Comparison of ENCODE assay signal across 8 mouse cellular contexts in genomic region chr3:53656878-53657561, GRCm38 (mm10). TPM values are rescaled to one million over a fixed set of nuclear protein-coding genes. Genes with fewer than 3 reads are reported as not detected.
DNase-seq lines count a peak whose midpoint lies in the region; ATAC-seq lines count a peak whose summit lies in the region.

TSS of gene Frem2 (minus strand) at chr3:53657355.

- WGBS in embryonic facial prominence, embryonic 14.5 days = 1% methylated on average over 26 of the region's 34 CpGs
- WGBS in heart, embryonic 12.5 days = under 1% methylated on average over 34 of the region's 34 CpGs
- under 1% methylated on average over 34 of the region's 34 CpGs for WGBS in kidney, embryonic 15.5 days
- under 1% methylated on average over 34 of the region's 34 CpGs for WGBS in liver, embryonic 12.5 days (ENCODE audit: insufficient replicate concordance)
- 0% methylated on average over 34 of the region's 34 CpGs for WGBS in neural tube, embryonic 13.5 days

- H3K4me1 ChIP-seq in embryonic facial prominence, embryonic 14.5 days (ENCODE audit: control insufficient read depth, insufficient read depth, low read length) = no peaks in the 10 kb centered on the region
- peaks cover 12% of the 10 kb centered on the region for H3K4me1 ChIP-seq in heart, embryonic 12.5 days (replicated peaks)
- peaks cover 24% of the 10 kb centered on the region for H3K4me1 ChIP-seq in kidney, embryonic 15.5 days
- no peaks in the 10 kb centered on the region for H3K4me1 ChIP-seq in liver, embryonic 12.5 days
- H3K4me1 ChIP-seq in neural tube, embryonic 13.5 days (replicated peaks) = peaks cover 27% of the 10 kb centered on the region

- H3K4me3 ChIP-seq in embryonic facial prominence, embryonic 14.5 days (ENCODE audit: low read depth, low read length) = peak within 1 kb of the TSS; percentile 56
- peak within 1 kb of the TSS; percentile 62 for H3K4me3 ChIP-seq in heart, embryonic 12.5 days
- H3K4me3 ChIP-seq in kidney, embryonic 15.5 days (replicated peaks) = peak within 1 kb of the TSS; percentile 59
- H3K4me3 ChIP-seq in liver, embryonic 12.5 days = peak within 1 kb of the TSS; percentile 45
- peak within 1 kb of the TSS; percentile 47 for H3K4me3 ChIP-seq in neural tube, embryonic 13.5 days

- H3K27ac ChIP-seq in embryonic facial prominence, embryonic 14.5 days (replicated peaks; ENCODE audit: low read depth, low read length) = no peak within 1 kb of the TSS
- peak within 1 kb of the TSS; percentile 52 for H3K27ac ChIP-seq in heart, embryonic 12.5 days (ENCODE audit: poor library complexity, severe bottlenecking)
- peak within 1 kb of the TSS; percentile 90 for H3K27ac ChIP-seq in kidney, embryonic 15.5 days
- H3K27ac ChIP-seq in liver, embryonic 12.5 days = no peak within 1 kb of the TSS
- H3K27ac ChIP-seq in neural tube, embryonic 13.5 days (replicated peaks) = no peak within 1 kb of the TSS

- H3K4me2 ChIP-seq in embryonic facial prominence, embryonic 14.5 days (ENCODE audit: low read depth, low read length) = peak within 1 kb of the TSS; percentile 99
- peak within 1 kb of the TSS; percentile 93 for H3K4me2 ChIP-seq in heart, embryonic 12.5 days
- peak within 1 kb of the TSS; percentile 93 for H3K4me2 ChIP-seq in kidney, embryonic 15.5 days
- peak within 1 kb of the TSS; percentile 67 for H3K4me2 ChIP-seq in liver, embryonic 12.5 days
- peak within 1 kb of the TSS; percentile 99 for H3K4me2 ChIP-seq in neural tube, embryonic 13.5 days

- H3K27me3 ChIP-seq in embryonic facial prominence, embryonic 14.5 days (replicated peaks; ENCODE audit: control insufficient read depth, insufficient read depth, low read length) = peaks cover 24% of the 10 kb centered on the region
- peaks cover 16% of the 10 kb centered on the region for H3K27me3 ChIP-seq in heart, embryonic 12.5 days (replicated peaks)
- peaks cover 20% of the 10 kb centered on the region for H3K27me3 ChIP-seq in kidney, embryonic 15.5 days
- H3K27me3 ChIP-seq in liver, embryonic 12.5 days (replicated peaks) = peaks cover 47% of the 10 kb centered on the region
- H3K27me3 ChIP-seq in neural tube, embryonic 13.5 days = peaks cover 44% of the 10 kb centered on the region

- H3K9ac ChIP-seq in embryonic facial prominence, embryonic 14.5 days (ENCODE audit: low read depth, low read length) = peak within 1 kb of the TSS; percentile 55
- H3K9ac ChIP-seq in heart, embryonic 12.5 days = peak within 1 kb of the TSS; percentile 69
- H3K9ac ChIP-seq in kidney, embryonic 15.5 days = peak within 1 kb of the TSS; percentile 58
- H3K9ac ChIP-seq in liver, embryonic 12.5 days = no peak within 1 kb of the TSS; the same call in 1 of the 2 replicates
- H3K9ac ChIP-seq in neural tube, embryonic 13.5 days = peak within 1 kb of the TSS; percentile 71

- peak; percentile 35 to 55 for DNase-seq in cerebellum, postnatal 25 days
- DNase-seq in embryonic facial prominence, embryonic 14.5 days (ENCODE audit: low spot score) = peak; percentile 95
- peak; percentile 85 for DNase-seq in yolk sac, embryonic 10.5 days (ENCODE audit: low spot score)

- ATAC-seq in cerebellum, adult (ENCODE audit: insufficient number of reproducible peaks, low FRiP score, low TSS enrichment) = no peak
- ATAC-seq in embryonic facial prominence, embryonic 14.5 days (ENCODE audit: low read depth) = peak; percentile 97
- peak; percentile 89 for ATAC-seq in heart, embryonic 12.5 days (ENCODE audit: insufficient number of reproducible peaks, low FRiP score)
- peak; percentile 95 for ATAC-seq in kidney, embryonic 15.5 days (replicated peaks; ENCODE audit: low FRiP score)
- peak; percentile 82 for ATAC-seq in liver, embryonic 12.5 days
- ATAC-seq in neural tube, embryonic 13.5 days (ENCODE audit: low read depth) = peak; percentile 92

- H3K9me3 ChIP-seq in embryonic facial prominence, embryonic 14.5 days (ENCODE audit: control insufficient read depth, low read length) = peaks cover 17% of the 10 kb centered on the region
- peaks cover 12% of the 10 kb centered on the region for H3K9me3 ChIP-seq in heart, embryonic 12.5 days (replicated peaks)
- H3K9me3 ChIP-seq in kidney, embryonic 15.5 days (replicated peaks) = peaks cover 31% of the 10 kb centered on the region
- peaks cover 13% of the 10 kb centered on the region; the same call in 1 of the 2 replicates for H3K9me3 ChIP-seq in liver, embryonic 12.5 days (replicated peaks)
- peaks cover 14% of the 10 kb centered on the region; the same call in 1 of the 2 replicates for H3K9me3 ChIP-seq in neural tube, embryonic 13.5 days

- H3K36me3 ChIP-seq in embryonic facial prominence, embryonic 14.5 days (ENCODE audit: control insufficient read depth, insufficient read depth, low read length) = peaks cover 8% of the 10 kb centered on the region; the same call in 1 of the 2 replicates
- peaks cover 27% of the 10 kb centered on the region for H3K36me3 ChIP-seq in heart, embryonic 12.5 days
- peaks cover 36% of the 10 kb centered on the region for H3K36me3 ChIP-seq in kidney, embryonic 15.5 days
- no peaks in the 10 kb centered on the region for H3K36me3 ChIP-seq in liver, embryonic 12.5 days
- peaks cover 6% of the 10 kb centered on the region; the same call in 1 of the 2 replicates for H3K36me3 ChIP-seq in neural tube, embryonic 13.5 days

RNA-seq across cellular contexts. Expression of gene Frem2, which starts in this region (rescaled TPM):
- 9.3 and 10.6 TPM in 2 replicates for polyA plus RNA-seq in embryonic facial prominence, embryonic 14.5 days (2014; fragmentation: Nextera tagmentation; extraction: Ambion mirVana)
- polyA plus RNA-seq in heart, embryonic 12.5 days (2016; fragmentation: Nextera tagmentation; extraction: Ambion mirVana) = 7.0 and 7.9 TPM in 2 replicates
- 14.2 and 15.9 TPM in 2 replicates for polyA plus RNA-seq in kidney, embryonic 15.5 days (2015; fragmentation: Nextera tagmentation; extraction: Ambion mirVana)
- 1.1 and 1.3 TPM in 2 replicates for polyA plus RNA-seq in liver, embryonic 12.5 days (2016; fragmentation: Nextera tagmentation; extraction: Ambion mirVana)
- 1.4 and 1.5 TPM in 2 replicates for polyA plus RNA-seq in neural tube, embryonic 13.5 days (2015; fragmentation: Nextera tagmentation; extraction: Ambion mirVana)

Comparison
In these comparisons a context has a peak if more than half of its experiments do, and no peak if none do; other contexts are left out.
1. DNase-seq: peak in every context shown above with its lines; median percentile 95 in embryonic facial prominence, embryonic 14.5 days; 85 in yolk sac, embryonic 10.5 days; 45 in cerebellum, postnatal 25 days.
2. H3K27ac ChIP-seq: peak in heart, embryonic 12.5 days (single experiment) and kidney, embryonic 15.5 days (single experiment); none in embryonic facial prominence, embryonic 14.5 days (single experiment), liver, embryonic 12.5 days (single experiment) and neural tube, embryonic 13.5 days (single experiment).
3. Peak in every context shown above with its lines, with median percentiles within 50 percentile points of each other: H3K4me2 ChIP-seq and H3K4me3 ChIP-seq.